ENCODE assay signal across 12 mouse cellular contexts in the genomic region with DNA sequence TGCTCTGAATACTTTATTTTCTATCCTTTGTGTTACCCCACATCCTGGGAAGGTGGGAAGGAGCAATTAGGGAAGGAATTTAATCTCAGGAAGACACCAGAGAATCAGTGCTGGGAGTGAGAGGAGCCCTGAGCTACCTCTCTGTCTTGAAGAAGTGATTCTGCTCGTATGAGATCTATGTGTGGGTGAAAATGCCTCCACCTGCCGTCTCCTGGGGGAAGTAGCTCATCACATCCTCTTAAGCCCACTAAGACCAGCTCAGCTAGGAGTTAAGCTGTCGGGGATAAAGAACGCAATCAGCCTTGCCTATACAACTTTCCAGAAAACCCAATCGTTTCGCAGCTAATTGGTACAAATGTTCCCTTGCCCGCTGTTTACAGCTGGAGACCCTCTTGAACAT.
DNase-seq lines count a peak whose midpoint lies in the region; ATAC-seq and TF ChIP-seq lines count a peak whose summit lies in the region.
"Had no signal": no experiment of that assay in that cellular context is flagged by ENCODE, and none has a peak within 500 bp of the region (broad histone marks: within the 10 kb centered on the region; RNA-seq: fewer than 3 reads in every experiment).

No protein-coding gene starts in this region.

- TF ChIP-seq EP300 in heart, adult 2 months (IDR thresholded peaks at IDR 0.05; ENCODE audit: insufficient read depth, low read depth, low read length), result no peak

- no peaks in the 10 kb centered on the region for H3K36me3 ChIP-seq in heart, adult 2 months (ENCODE audit: control insufficient read depth, insufficient read depth, low read length)
- H3K36me3 ChIP-seq in forebrain, embryonic 16.5 days (ENCODE audit: control insufficient read depth, insufficient read depth), result no peaks in the 10 kb centered on the region
- H3K36me3 ChIP-seq: intestine, embryonic 15.5 days; limb, embryonic 13.5 days; neural tube, embryonic 12.5 days had no signal

- WGBS in heart, adult 2 months, result 77% methylated on average over 7 of the region's 7 CpGs
- WGBS in forebrain, embryonic 16.5 days, result 29% methylated on average over 7 of the region's 7 CpGs

- no peaks in the 10 kb centered on the region for H3K9me3 ChIP-seq in forebrain, embryonic 16.5 days (ENCODE audit: control insufficient read depth, low read length)
- H3K9me3 ChIP-seq: intestine, embryonic 15.5 days; limb, embryonic 13.5 days; neural tube, embryonic 12.5 days had no signal

- intact Hi-C loops in heart, adult 2 months (cut with DNase I), result no loop called here
- intact Hi-C loops in heart, postnatal 36 days (cut with DNase I), result no loop called here
- intact Hi-C loops in heart, postnatal 14 days (cut with DNase I), result loop anchor here (5.0 kb wide), 1 partner anchor 124 kb away; no protein-coding TSS in a partner anchor

- no peak overlapping the region for H3K9ac ChIP-seq in heart, adult 2 months (ENCODE audit: low read depth, low read length)
- no peak overlapping the region for H3K9ac ChIP-seq in forebrain, embryonic 16.5 days (replicated peaks; ENCODE audit: low read depth, low read length)
- H3K9ac ChIP-seq: intestine, embryonic 15.5 days; limb, embryonic 13.5 days; neural tube, embryonic 12.5 days had no signal

- H3K27me3 ChIP-seq in heart, adult 2 months (ENCODE audit: control insufficient read depth, insufficient read depth, low read length), result no peaks in the 10 kb centered on the region
- no peaks in the 10 kb centered on the region for H3K27me3 ChIP-seq in forebrain, embryonic 16.5 days (replicated peaks; ENCODE audit: control insufficient read depth, insufficient read depth, low read length)
- H3K27me3 ChIP-seq: intestine, embryonic 15.5 days; limb, embryonic 13.5 days; neural tube, embryonic 12.5 days had no signal

- no peak overlapping the region for H3K4me3 ChIP-seq in heart, adult 2 months
- no peak overlapping the region for H3K4me3 ChIP-seq in forebrain, embryonic 16.5 days (replicated peaks; ENCODE audit: low read length)
- H3K4me3 ChIP-seq: intestine, embryonic 15.5 days; limb, embryonic 13.5 days; neural tube, embryonic 12.5 days had no signal

- no peak for DNase-seq in heart, adult 2 months
- DNase-seq in heart, postnatal 36 days, result no peak
- DNase-seq in spleen, postnatal 36 days (ENCODE audit: low spot score in 2 of 2), result peak; percentile 25 to 33
- no peak for DNase-seq in spleen, adult 18-20 months
- peak; percentile 63 for DNase-seq in retina, postnatal 1 day
- no peak for DNase-seq in right cerebral cortex, postnatal 4 days
- DNase-seq in heart, postnatal 14 days, result no peak
- DNase-seq: embryo, embryonic 11 days had no signal

- no peak for TF ChIP-seq POLR2A in heart, adult 2 months (IDR thresholded peaks at IDR 0.05; ENCODE audit: insufficient read depth, low read depth, low read length)

- H3K27ac ChIP-seq in heart, adult 2 months, result no peak overlapping the region
- no peak overlapping the region for H3K27ac ChIP-seq in forebrain, embryonic 16.5 days (ENCODE audit: low read length)
- H3K27ac ChIP-seq: intestine, embryonic 15.5 days; limb, embryonic 13.5 days; neural tube, embryonic 12.5 days had no signal

- no peaks in the 10 kb centered on the region for H3K4me1 ChIP-seq in heart, adult 2 months (ENCODE audit: control insufficient read depth, insufficient read depth, low read length)
- H3K4me1 ChIP-seq in forebrain, embryonic 16.5 days (replicated peaks; ENCODE audit: control insufficient read depth, insufficient read depth, low read length), result peaks cover 16% of the 10 kb centered on the region
- H3K4me1 ChIP-seq: intestine, embryonic 15.5 days had no signal

- ATAC-seq in forebrain, embryonic 16.5 days, result 0 out of 2 replicates have a peak, but pooled peaks have one; percentile 14
- ATAC-seq: intestine, embryonic 15.5 days had no signal

- TF ChIP-seq CTCF in heart, adult 2 months (IDR thresholded peaks at IDR 0.05), result peak; percentile 40

- no peaks in the 10 kb centered on the region for H3K79me2 ChIP-seq in heart, adult 2 months (replicated peaks; ENCODE audit: control insufficient read depth, insufficient read depth, low read length)

- H3K4me2 ChIP-seq in forebrain, embryonic 16.5 days (ENCODE audit: low read length), result no peak overlapping the region
- H3K4me2 ChIP-seq: intestine, embryonic 15.5 days; limb, embryonic 13.5 days; neural tube, embryonic 12.5 days had no signal

Comparison
In these comparisons a context has a peak if more than half of its experiments do, and no peak if none do; other contexts are left out.
1. DNase-seq: peak in spleen, postnatal 36 days (2 of 2) and retina, postnatal 1 day (single experiment); none in heart, adult 2 months (0 of 2), heart, postnatal 36 days (0 of 2), spleen, adult 18-20 months (0 of 2), right cerebral cortex, postnatal 4 days (single experiment) and heart, postnatal 14 days (0 of 2).